Mouse (Mus musculus) urinary bladder, adult 18-20 months (tissue): ENCODE data around the gene Thg1l.

Source experiments
- DNase-seq, 2 experiments: peaks; one replicate each; pipeline ENCODE4 v3.0.0; 2022; ENCODE audit warnings: low spot score in 2 of 2, mixed read lengths in 2 of 2

Gene Thg1l

GRCm38 (mm10) chr11:45955127-45955627 is at the start of gene Thg1l:
Gene Thg1l, minus strand, starts transcription at chr11:45955494.
- DNase-seq: peak; percentile 85 to 88

GRCm38 (mm10) chr11:45992087-45992486 is 36.8 kb upstream of the Thg1l start:
- DNase-seq: no peak

- DNase-seq: peak in 1 of 2 experiments; percentile 18
Observed at GRCm38 (mm10) chr11:45991604-45992003, 36.3 kb upstream of the Thg1l start.

GRCm38 (mm10) chr11:45980893-45981253 is 25.6 kb upstream of the Thg1l start:
- no peak for DNase-seq

- peak; percentile 31 to 50 for DNase-seq
Observed at GRCm38 (mm10) chr11:45979946-45980892, 24.9 kb upstream of the Thg1l start, which contains the start of gene Sox30. Gene Sox30, plus strand, starts transcription at chr11:45980310.

GRCm38 (mm10) chr11:45976061-45976460 is 20.8 kb upstream of the Thg1l start:
- no peak for DNase-seq

- DNase-seq: no peak
Observed at GRCm38 (mm10) chr11:45974466-45974865, 19.2 kb upstream of the Thg1l start.

GRCm38 (mm10) chr11:45973635-45974034 is 18.3 kb upstream of the Thg1l start:
- no peak for DNase-seq

GRCm38 (mm10) chr11:45968466-45968865 is 13.2 kb upstream of the Thg1l start:
- no peak for DNase-seq

- no peak for DNase-seq
Observed at GRCm38 (mm10) chr11:45966896-45967295, 11.6 kb upstream of the Thg1l start.

GRCm38 (mm10) chr11:45960003-45960402 is 4.7 kb upstream of the Thg1l start:
- no peak for DNase-seq

GRCm38 (mm10) chr11:45959598-45959997 is 4.3 kb upstream of the Thg1l start:
- DNase-seq: no peak

GRCm38 (mm10) chr11:45947491-45947890 is 7.8 kb downstream of the Thg1l start:
- no peak for DNase-seq

- no peak for DNase-seq
Observed at GRCm38 (mm10) chr11:45946796-45947195, 8.5 kb downstream of the Thg1l start.

- DNase-seq: peak; percentile 94 to 99
Observed at GRCm38 (mm10) chr11:45944643-45945156, 10.6 kb downstream of the Thg1l start, which contains the start of gene Lsm11. Gene Lsm11, minus strand, starts transcription at chr11:45944935.

- peak in 1 of 2 experiments; percentile 19 for DNase-seq
Observed at GRCm38 (mm10) chr11:45943891-45944642, 11.2 kb downstream of the Thg1l start.

- no peak for DNase-seq
Observed at GRCm38 (mm10) chr11:45943108-45943705, 12.1 kb downstream of the Thg1l start.

GRCm38 (mm10) chr11:45942281-45942680 is 13.0 kb downstream of the Thg1l start:
- DNase-seq: no peak

- DNase-seq: no peak
Observed at GRCm38 (mm10) chr11:45938917-45939316, 16.4 kb downstream of the Thg1l start.

GRCm38 (mm10) chr11:45937478-45937877 is 17.8 kb downstream of the Thg1l start:
- DNase-seq: no peak

GRCm38 (mm10) chr11:45932771-45933170 is 22.5 kb downstream of the Thg1l start:
- DNase-seq: no peak

- DNase-seq: no peak
Observed at GRCm38 (mm10) chr11:45929541-45929940, 25.8 kb downstream of the Thg1l start.
